Mouse (Mus musculus) lung, postnatal 10 days (tissue): ENCODE measurements at regions not wholly inside any gene's neighbourhood (a gene's known extent, or its start where the extent isn't known, plus 50 kb on each side); places are given as distances from the start of the nearest gene placed in this dataset.
A peak's percentile ranks its signal among the peaks of the same experiment; 100 is the strongest.
"Not testable (repeated sequence)": the region's sequence is repeated elsewhere in the genome, so short reads cannot be mapped to it uniquely, and the experiment has no call there.

Experiments
- DNase-seq: peaks from one replicate; pipeline ENCODE4 v3.0.0; 2021

DNA sequence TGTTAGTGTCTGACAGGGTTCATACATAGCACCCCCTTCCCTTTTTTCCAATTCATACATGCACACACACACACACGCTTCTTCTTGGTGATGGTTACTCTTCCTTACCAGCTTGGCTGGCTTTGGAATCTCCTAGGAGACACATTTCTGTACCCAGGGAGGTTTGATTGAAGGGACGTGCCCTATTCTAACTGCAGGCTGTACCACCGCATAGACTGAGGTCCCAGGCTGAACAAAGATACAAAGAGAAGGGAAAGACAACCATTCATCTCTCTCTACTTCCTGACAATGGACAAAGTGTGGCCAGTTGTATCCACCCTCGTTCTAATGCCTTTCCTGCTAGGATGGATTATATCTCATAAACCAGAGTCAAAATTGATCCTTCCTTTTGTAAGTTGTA is 100.0 kb downstream of the Raet1d start:
- not testable (repeated sequence) for DNase-seq

DNA sequence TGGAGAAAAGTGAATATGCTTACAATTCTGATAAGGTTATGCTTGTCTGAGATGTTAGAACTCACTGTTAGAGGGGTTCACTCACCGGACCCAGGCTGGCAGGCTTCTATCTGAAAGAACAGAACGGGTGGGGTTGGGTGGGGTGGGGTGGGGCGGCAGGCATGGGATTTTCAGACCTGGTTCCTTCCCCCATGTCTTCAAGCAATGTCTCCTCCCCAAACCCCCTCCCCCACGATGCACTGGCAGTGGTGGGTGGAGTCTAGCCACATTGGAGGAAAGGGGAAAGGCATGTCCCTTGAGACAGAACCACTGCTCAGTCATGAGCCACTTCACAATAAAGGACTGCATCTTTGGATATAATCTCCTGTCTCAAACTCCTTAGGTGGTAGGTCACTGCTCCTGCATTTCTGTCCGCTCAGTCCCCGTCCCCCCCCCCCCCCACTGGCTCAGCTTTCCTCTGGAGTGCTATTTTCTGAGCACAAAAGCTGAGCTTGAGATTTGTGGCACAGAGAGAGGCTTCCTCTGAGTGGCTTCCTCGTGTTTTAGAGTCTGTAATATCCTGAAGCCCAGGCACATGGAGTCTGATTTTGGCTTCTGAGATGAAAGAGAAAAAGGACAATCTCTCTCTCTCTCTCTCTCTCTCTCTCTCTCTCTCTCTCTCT is 100.6 kb downstream of the Raet1d start:
- DNase-seq, result not testable (repeated sequence)

DNA sequence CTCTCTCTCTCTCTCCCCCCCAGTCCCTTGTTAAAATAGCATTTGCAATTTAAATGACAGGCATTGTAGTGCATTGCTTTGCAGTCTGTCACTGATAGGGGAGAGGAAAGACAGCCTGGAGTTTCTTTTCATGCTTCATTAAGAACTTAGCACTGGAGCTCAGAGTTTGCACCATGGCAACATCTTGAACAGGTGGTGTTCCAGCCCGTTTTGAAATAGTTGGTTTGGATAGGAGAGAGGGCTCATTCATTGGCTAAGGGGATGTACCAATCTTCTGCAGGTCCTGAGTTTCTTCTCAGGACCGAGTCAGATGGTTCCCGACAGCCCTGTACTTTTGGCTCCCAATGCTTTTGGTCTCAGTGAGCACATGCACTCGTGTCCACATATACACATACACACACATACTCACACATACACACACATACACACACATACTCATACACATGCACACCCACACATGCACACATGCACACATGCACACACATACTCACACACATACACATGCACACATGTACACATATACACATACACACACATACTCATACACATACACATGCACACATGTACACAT is 101.2 kb downstream of the Raet1d start:
- not testable (repeated sequence) for DNase-seq

DNA sequence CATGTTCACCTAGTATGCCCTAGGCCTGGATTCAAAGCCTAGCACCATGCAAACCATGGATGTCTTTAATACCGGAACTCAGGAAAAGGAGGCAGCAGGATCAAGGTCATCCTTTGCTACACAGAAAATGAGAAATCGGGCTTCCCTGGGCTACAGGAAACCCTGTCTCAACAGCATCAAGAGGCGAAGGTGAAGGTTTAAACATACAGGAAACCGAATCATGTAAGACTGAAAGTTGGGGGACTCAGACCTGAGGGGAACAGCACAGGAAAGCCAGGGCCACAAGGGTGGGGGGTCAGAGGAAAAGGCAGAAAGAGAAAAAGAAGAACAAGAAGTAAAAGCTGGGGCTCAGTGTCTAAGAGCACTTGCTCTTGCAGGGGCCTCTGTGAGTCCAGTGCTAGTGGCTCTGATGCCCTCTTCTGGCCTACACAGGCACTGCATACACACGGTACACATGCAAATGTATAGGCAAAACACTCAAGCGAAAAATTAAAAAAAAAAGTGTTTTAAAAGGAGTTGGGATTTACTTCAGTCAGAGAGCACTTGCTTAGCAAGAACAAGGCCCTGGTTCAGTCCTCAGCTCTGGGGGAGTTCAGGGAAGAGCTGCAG is 111.5 kb downstream of the Raet1d start:
- peak; percentile 6 for DNase-seq

DNA sequence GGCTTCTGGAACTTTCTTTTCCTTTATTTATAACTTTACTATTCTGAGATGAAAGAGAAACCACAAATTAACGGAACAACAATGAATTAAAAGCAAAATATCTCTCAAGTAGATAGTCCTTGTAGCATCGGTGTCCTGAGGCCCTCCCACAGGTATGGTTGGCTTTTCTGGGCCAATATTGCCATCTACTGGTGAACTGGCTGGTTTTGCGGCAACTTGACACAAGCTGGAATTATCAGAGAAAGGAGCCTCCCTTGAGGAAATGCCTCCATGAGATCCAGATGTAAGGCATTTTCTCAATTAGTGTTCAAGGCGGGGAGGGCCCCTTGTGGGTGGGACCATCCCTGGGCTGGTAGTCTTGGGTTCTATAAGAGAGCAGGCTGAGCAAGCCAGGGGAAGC is 119.5 kb downstream of the Raet1d start:
- DNase-seq, result peak; percentile 32

DNA sequence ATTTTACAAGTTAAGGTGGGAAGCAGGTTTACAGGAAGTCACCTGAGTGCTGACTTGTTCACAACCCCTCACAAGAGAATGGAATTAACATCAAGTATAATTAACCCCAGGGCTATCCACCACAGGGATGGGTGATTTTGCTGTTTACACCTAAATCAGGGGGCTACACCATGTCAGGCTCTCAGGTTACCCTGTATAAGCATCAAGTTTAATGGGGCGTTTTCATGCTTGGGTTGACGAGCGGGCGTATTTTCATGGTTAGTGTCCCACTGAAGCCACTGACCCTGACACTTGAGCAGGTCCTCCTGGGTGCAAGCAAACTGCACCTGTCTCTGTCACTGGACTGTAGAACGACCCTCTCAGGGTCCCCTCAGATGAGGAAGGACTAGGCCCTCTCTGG is 126.7 kb downstream of the Raet1d start:
- DNase-seq, result not testable (repeated sequence)

DNA sequence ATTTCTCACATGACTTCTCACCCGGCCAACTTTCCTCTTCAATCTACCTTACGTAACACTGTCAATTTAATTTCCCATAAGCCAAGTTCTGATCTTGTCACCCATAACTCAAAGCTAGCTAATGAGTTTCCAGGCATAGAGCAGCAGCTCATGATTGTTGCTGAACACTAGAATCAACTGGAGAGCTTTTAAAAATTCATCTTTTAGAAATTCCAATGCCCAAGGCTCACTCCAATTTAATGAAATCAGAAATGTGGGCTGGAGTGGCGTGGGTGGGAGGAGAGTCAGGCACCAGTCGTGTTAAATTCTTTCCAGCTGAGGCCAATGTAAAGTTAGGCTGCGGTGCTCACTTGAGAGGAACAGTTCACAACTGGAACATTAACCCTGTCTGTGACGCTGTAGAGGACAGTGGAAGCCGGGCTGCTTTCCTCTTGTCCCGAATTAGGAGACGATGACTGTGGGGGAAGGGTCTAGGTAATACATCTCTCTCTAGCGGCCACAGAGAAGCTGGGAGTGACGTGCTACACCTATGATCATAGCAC is 131.5 kb downstream of the Raet1d start:
- not testable (repeated sequence) for DNase-seq

DNA sequence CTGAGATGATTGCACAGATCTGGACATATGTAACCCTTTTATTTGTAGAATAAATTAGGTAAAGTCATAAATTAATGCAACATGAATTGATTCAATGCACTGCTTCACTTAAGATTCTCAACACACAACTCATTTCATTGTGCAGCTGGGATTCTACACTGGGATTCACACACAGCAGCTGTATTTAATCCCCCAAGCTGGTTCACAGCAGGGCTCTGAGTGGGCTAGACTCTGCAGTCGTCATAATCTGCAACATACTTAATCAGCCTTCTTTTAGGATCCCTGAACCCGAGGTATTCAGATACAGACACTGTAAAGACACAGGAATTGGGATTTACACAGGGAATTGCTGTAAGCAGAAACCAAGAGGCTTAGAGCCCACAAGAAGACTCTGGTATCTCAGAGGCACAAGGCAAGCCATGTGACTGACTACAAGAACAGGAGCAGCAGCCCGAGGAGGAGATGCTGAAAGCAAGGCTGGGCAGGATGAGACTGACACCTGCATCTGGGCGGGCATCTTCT is 135.7 kb downstream of the Raet1d start:
- no peak for DNase-seq
